Mouse (Mus musculus) gastrocnemius, postnatal 36 days (tissue): ENCODE measurements around the gene Slc25a39. TPM values are rescaled to one million over a fixed set of nuclear protein-coding genes. Genes with fewer than 3 reads are reported as not detected.

Source experiments
- DNase-seq, 2 experiments: peaks; one replicate each; pipeline ENCODE4 v3.0.0; 2022
- intact Hi-C: fragments of 180-260 bp; cut with DNase I; formaldehyde crosslinking; loops from one replicate; pipeline ENCODE4 v1.15.1; 2025
- long read RNA-seq, 2 experiments: library from polyadenylated mRNA; stranded (forward); transcript quantifications; one replicate each; pipeline ENCODE4 v2.0.0; 2021
- total RNA-seq, 2 experiments: library from RNA; stranded (reverse); gene quantifications; 2 replicates each; pipeline ENCODE4 v1.2.3; 2021

Gene Slc25a39
- 10 to 100 TPM; 56.2 to 64.3 TPM for total RNA-seq
- long read RNA-seq, experiment 1, transcript Slc25a39-201 (12 exons, 1,685 nt) = major isoform, 47 of 57 reads
- long read RNA-seq, experiment 1, partial matches to known transcripts = 7 of 57 reads
- long read RNA-seq, experiment 1, other reads (novel, unspliced or antisense) = 3 of 57 reads
- long read RNA-seq, experiment 2, transcript Slc25a39-201 (12 exons, 1,685 nt) = major isoform, 60 of 72 reads
- long read RNA-seq, experiment 2, partial matches to known transcripts = 9 of 72 reads
- long read RNA-seq, experiment 2, other reads (novel, unspliced or antisense) = 3 of 72 reads

- DNase-seq = no peak
- intact Hi-C loops = loop anchor here (1.0 kb wide), 1 partner anchor 89 kb away; the partner anchor contains the start of gene Ubtf
These were observed at the start of gene Slc25a39 for GRCm38 (mm10) chr11:102407834-102408215. Gene Slc25a39, minus strand, starts transcription at chr11:102407946.

GRCm38 (mm10) chr11:102455740-102456396 lies 48.1 kb upstream of the Slc25a39 start:
- intact Hi-C loops = no loop called here
- peak; percentile 51 to 58 for DNase-seq

- intact Hi-C loops = no loop called here
- no peak for DNase-seq
These were observed 45.4 kb upstream of the Slc25a39 start for GRCm38 (mm10) chr11:102453131-102453530.

- intact Hi-C loops = no loop called here
- no peak for DNase-seq
These were observed 41.6 kb upstream of the Slc25a39 start for GRCm38 (mm10) chr11:102449043-102450008.

DNA sequence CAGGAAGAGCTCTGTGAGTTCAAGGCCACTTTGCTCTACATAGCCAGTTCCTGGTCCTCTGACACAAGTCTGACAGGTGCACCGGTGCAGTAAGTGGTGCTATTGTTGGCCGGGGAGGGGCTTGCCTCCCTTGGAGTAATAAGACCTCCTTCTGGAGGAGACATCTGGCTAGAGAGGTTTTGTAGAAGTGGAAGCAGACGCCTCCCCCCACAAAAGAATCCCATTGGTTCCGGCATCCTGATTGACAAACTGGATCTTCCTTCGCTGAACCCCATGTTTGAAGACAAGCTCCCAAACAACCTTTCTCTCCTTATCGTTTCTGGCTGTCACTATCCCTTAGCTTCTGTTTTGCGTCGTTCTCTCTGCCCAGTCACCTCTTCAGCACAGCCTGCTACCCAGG lies 40.6 kb upstream of the Slc25a39 start:
- intact Hi-C loops = no loop called here
- no peak for DNase-seq

DNA sequence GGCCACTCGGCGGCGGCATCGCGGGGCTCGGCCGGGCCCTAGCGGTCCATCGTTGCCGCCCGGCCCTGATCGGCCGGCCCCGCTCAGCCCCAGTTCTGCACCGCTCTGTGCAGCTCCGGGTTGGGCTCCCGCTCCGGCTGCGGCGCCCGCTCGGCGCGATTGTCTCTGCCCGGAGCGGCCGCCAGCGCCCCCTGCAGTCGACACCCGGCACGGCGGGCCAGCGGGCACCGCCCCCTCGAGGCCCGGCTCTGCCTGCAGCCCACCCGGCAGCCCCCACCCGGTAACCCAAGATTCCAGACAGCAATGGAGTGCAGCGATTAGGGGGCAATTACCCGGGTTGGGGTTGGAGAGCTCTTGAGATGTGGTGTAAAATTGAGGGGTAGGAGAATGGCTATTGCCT lies 39.8 kb upstream of the Slc25a39 start, which contains the start of gene Fam171a2:
Gene Fam171a2 (minus strand): TSS at position 186 of the 400 bp plus-strand sequence.
- intact Hi-C loops = no loop called here
- peak; percentile 65 to 67 for DNase-seq

- intact Hi-C loops = no loop called here
- DNase-seq = no peak
These were observed 39.1 kb upstream of the Slc25a39 start for GRCm38 (mm10) chr11:102446581-102447461.

DNA sequence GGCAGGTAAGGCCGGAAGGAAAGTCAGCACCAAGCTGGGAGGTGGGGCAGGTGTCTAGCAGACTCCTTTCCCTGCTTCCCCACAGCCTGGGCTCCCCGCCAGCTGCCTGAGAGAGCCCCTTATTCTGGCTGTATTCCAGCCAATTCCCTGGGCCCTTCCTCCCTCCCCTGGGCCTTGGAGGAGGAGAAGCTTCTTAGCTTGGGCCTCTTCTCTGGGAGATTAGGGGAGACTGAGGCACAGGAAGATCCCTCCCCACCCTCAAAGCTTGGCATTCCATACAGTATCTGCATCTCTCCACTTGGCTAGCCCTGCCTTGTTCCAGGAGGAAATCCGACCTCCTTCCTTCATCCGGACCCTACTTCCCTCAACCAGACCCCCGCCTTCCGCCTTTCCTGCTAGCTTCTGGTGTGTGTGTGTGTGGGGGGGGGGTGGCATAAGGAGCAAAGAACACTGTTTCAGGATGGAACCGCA lies 38.2 kb upstream of the Slc25a39 start:
- intact Hi-C loops = no loop called here
- no peak for DNase-seq

DNA sequence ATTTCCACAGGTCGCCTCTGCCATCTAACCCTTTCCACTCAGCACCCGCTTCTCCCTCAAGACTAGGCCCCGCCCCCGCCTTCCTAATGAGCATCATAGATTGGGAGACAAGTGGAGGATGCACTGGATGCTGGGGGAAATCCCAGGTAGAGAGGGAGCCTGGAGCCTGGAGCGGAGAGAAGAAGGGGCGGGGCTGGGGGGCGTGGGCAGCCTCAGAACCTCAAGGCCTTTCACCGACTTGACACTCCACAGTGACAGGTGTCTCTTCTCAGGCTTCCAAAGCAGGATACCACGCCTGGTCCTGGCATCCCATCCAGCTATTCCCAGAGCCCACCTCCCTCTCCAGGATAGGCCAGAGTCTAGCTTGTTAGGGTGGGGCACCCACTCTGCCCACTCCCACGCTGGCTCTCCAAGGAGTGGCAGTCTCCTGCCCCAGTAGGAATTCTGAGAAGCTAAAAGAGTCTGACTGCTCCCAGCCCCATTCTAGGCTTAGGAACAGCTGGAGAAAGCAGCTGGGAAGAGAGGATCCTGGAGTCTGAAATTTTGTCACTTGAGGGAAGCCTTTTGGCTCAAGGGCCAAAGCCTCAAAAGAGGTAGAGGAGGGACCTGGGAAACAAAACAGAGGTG lies 37.6 kb upstream of the Slc25a39 start:
- intact Hi-C loops = no loop called here
- no peak for DNase-seq

- DNase-seq = no peak
- intact Hi-C loops = no loop called here
These were observed 37.0 kb upstream of the Slc25a39 start for GRCm38 (mm10) chr11:102444781-102445180.

- intact Hi-C loops = no loop called here
- DNase-seq = no peak
These were observed 36.6 kb upstream of the Slc25a39 start for GRCm38 (mm10) chr11:102444321-102444720.

- intact Hi-C loops = no loop called here
- DNase-seq = no peak
These were observed 36.0 kb upstream of the Slc25a39 start for GRCm38 (mm10) chr11:102443740-102444139.

DNA sequence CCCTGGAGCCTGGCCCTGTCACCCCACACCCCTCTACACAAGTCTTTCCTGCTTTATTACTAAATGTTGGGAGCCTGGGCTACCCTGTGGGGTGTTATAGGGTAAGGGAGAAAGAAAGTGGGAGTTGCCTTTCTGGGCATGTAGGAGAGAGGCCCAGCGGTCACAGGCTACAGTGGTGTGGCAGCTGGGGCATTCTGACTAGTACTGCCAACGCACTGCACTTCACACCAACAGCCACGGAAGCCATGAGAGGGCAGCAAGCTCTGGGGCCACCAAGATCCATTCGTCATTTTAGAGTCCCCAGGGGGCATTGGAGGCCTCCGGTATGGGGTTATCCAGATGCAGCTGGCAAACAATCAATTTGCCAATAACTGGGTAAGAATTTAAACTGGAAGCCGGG lies 34.3 kb upstream of the Slc25a39 start:
- DNase-seq = no peak
- intact Hi-C loops = no loop called here

- DNase-seq = no peak
- intact Hi-C loops = no loop called here
These were observed 33.7 kb upstream of the Slc25a39 start for GRCm38 (mm10) chr11:102441434-102441833.

DNA sequence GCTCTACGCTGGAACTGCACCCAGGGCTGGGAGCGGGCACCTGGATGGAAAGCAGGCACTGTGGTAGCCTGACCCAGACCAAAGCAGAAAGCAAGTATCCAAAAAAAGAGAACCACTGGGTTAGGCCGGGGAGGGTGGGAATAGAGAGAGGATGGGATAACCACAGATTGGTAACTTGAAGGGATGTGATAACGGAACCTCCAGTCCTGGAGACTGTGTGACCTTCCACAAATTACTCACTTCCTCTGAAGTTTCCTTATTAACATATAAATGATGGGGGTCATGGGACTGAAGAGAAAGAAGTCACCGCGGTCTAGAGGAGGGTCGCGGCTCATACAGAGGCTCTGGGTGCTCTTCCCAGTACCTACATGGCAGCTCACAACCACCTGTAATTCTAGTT lies 32.5 kb upstream of the Slc25a39 start:
- DNase-seq = no peak
- intact Hi-C loops = no loop called here

GRCm38 (mm10) chr11:102439093-102440082 lies 31.6 kb upstream of the Slc25a39 start:
- intact Hi-C loops = no loop called here
- no peak for DNase-seq

DNA sequence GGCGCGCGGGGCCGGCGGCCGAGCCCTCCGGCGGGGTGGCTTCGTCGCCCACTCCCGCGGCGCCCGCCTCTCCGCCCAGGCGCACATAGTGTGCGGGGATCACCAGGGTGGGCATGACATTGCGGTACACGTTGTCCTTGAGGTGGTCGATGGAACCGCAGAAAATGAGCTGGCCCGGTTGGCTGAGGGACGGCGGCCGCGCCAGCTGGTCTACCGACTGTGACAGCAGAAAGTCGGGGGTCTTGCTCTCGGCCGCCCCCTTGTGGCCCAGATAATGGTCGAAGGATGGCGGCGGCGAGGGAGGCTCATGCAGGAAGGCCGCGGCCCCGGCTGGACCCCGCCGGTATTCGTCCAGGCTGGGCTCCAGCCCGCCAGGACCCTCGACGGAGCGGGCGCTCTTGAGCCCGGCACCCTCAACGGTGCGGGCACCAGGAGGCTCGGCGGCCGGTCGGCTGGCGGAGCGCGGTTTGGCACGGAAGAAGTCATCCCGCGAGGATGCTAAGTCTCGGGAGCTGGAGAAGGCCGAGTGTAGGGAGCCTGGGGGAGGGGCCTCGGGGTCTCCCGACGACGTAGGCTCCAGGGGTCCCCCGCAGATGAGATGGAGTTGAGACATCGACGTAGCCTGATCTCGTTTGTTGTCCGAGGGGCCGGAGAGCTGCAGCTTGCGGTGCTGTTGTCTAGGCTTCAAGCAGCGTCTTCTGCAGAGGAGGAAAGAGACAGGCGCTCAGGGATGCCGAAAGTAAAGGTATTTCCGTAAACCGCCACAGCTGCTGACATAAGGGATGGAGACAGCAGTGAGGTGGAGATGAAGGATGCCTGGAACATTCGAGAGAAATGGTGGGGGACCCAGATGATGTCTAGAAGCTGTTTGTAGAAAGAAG lies 30.7 kb upstream of the Slc25a39 start:
- intact Hi-C loops = no loop called here
- peak; percentile 78 to 85 for DNase-seq
